Mouse (Mus musculus) embryonic fibroblast, embryonic 13.5 days (primary cell): ENCODE data around the gene Atg7. TPM values are rescaled to one million over a fixed set of nuclear protein-coding genes. Genes with fewer than 3 reads are reported as not detected.

Experiments used
- H3K27ac ChIP-seq: 2 replicates; pipeline ENCODE4 v1.5.1; 2012; ENCODE audit warnings: low read length, control low read depth, inconsistent platforms; ENCODE audit not compliant: insufficient read depth
- H3K4me1 ChIP-seq: 2 replicates; pipeline ENCODE4 v1.6.1; 2011; ENCODE audit warnings: low read length; ENCODE audit not compliant: control insufficient read depth, insufficient read depth
- H3K4me3 ChIP-seq: 2 replicates; pipeline ENCODE4 v1.5.1; 2011; ENCODE audit warnings: mild to moderate bottlenecking, control low read depth, low read length; ENCODE audit not compliant: insufficient read depth
- CTCF ChIP-seq: IDR thresholded peaks from 2 replicates; pipeline ENCODE4 v1.5.1; 2011; ENCODE audit warnings: mild to moderate bottlenecking, control low read depth, low read length, moderate library complexity, borderline replicate concordance; ENCODE audit not compliant: insufficient read depth
- POLR2A ChIP-seq: IDR thresholded peaks from 2 replicates; pipeline ENCODE4 v1.6.1; 2011; ENCODE audit warnings: low read depth, mild to moderate bottlenecking, control low read depth, low read length, moderate library complexity
- polyA plus RNA-seq: library from polyadenylated mRNA; stranded (reverse); fragments of >200 nt; gene quantifications from 2 replicates; pipeline ENCODE4 v1.2.4, GENCODE M21; 2011; ENCODE audit warnings: low read depth; ENCODE audit not compliant: missing spikeins, insufficient read length

Gene Atg7
- polyA plus RNA-seq, 1 experiment: 14.8 TPM

DNA sequence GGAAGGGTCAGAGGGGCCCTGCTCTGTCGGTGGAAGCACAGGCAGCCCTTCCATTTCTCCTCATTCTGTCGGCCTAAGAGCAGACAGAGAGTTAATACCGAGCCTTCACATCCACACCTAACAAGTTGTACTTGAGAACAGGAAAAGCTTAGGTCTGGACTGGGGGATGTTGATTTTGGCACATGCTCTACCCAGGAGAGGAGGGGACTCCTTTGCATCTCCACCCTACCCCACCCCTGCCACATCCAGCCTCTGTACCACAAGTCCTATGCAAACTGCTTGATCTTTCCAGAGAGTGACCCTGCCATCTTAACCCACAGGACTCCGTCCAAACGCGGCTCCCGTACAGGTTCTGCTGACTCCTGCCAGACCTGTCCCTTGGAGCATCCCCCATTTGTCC, 178.7 kb downstream of the Atg7 start:
- TF ChIP-seq POLR2A (no peak), CTCF (no peak)
- no peaks in the 10 kb centered on the region for H3K4me1 ChIP-seq
- no peak overlapping the region for H3K4me3 ChIP-seq
- no peak overlapping the region for H3K27ac ChIP-seq

DNA sequence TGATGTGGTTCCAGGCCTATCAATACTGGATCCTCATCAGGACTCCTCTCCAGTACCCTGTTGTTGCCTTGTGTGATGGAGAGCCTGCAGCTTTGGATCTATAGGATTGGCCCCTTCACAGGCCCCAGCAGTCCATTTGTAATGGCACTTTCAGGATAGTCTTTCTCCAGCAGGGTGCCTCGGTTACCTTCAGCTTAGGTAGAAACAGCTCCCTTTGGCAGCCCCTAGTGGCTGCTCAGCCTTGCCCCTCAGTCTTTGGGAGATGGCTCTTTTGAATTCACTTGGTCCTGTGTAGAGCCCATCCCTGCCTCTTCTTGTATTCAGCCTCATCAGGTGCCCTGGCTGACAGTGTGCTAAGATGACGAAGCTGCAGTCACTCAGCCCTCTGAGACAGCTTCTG, 184.0 kb downstream of the Atg7 start:
- TF ChIP-seq POLR2A: no peak
- no peak for TF ChIP-seq CTCF
- H3K27ac ChIP-seq: no peak overlapping the region
- H3K4me3 ChIP-seq: no peak overlapping the region
- no peaks in the 10 kb centered on the region for H3K4me1 ChIP-seq

DNA sequence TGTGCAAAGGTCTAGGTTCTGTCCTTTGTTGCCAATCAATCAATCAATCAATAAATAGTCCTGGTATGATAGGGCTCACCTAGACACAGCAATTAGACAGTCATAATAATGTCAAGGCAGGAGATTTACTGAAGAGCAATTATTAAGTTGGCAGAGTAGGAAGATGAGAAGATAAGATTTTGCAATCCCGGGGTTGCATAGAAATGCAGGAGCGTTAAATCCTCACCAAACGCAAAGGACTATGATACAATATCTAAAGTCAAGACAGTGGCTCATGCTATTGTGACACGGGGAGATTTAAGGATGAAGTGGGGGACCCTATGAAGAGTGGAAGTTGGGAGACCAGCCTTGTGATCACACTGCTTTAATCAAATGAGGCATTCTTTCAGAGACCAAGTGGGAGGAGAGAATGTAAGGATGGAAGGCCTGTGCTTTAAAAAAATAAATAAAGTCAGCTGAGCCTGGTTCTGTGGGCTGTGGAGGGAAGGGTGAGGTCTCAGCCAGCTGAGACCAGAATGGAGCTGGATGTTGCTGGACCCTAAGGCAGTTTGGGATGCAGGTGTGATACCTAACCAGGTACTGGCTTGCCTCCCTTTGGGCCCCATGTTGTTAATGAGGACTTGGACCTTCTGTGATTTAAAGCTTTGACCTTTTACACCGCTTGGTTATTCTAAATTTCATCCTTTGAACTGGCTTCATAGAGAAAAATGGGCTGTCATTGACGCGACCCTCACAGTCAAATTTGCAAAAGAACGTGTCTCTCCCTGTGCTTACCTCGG, 187.0 kb downstream of the Atg7 start:
- Histone ChIP-seq H3K4me3 (no peak overlapping the region), H3K4me1 (peaks cover 11% of the 10 kb centered on the region; the same call in 1 of the 2 replicates), H3K27ac (no peak overlapping the region)
- TF ChIP-seq CTCF (no peak), POLR2A (no peak)

DNA sequence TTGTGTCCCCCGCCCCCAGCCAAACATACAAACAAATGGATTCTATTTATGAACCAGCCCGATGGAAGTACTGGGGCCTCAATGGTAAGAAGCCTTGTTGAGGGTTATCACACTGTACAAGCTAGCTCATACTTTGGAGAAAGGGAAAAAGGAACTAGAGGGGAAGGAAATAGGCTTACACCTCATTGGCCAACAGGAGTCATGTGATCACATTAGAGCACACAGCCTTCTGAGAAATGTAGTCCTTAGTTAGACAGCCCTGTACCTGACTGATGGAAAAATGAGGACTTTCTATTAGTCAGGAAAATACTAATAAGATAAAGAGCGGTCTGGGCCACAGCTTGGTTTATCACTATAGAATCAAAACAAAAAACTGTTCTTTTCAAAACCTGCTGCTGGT, 188.9 kb downstream of the Atg7 start:
- H3K27ac ChIP-seq: no peak overlapping the region
- H3K4me1 ChIP-seq: peaks cover 11% of the 10 kb centered on the region; the same call in 1 of the 2 replicates
- no peak for TF ChIP-seq POLR2A
- TF ChIP-seq CTCF: no peak
- no peak overlapping the region for H3K4me3 ChIP-seq

DNA sequence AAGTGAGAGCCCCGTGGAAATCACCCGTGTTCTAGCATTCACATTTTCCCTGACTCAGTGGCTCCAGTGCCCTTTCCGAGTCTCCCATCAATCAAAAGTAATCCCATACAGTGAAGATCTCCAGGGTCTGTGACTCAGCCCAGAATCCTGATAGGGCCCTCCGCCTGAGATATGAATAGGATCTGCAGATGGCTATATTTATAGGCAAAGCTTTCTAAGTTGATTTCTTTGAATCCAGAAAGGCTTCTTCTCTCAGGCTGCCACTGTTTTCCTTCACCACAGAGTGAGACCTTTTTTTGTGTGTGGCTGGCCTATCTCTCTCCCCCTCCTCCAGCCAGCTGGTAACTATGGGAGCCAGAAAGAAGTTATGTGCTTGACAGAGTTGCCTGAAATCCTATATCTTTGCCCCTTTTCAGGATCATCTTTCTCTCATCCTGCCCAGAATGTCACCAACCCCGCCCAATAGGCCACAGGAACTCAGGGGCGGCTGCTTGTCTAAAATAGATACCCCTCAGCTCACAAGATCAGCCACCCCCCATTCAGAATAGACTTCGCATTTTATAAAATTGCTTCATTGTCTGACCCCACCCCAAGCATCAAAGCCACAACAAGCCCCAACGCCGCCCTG, 190.3 kb downstream of the Atg7 start:
- TF ChIP-seq POLR2A (no peak), CTCF (no peak)
- Histone ChIP-seq H3K27ac (peak overlapping the region; percentile 58), H3K4me3 (no peak overlapping the region), H3K4me1 (peaks cover 11% of the 10 kb centered on the region; the same call in 1 of the 2 replicates)

DNA sequence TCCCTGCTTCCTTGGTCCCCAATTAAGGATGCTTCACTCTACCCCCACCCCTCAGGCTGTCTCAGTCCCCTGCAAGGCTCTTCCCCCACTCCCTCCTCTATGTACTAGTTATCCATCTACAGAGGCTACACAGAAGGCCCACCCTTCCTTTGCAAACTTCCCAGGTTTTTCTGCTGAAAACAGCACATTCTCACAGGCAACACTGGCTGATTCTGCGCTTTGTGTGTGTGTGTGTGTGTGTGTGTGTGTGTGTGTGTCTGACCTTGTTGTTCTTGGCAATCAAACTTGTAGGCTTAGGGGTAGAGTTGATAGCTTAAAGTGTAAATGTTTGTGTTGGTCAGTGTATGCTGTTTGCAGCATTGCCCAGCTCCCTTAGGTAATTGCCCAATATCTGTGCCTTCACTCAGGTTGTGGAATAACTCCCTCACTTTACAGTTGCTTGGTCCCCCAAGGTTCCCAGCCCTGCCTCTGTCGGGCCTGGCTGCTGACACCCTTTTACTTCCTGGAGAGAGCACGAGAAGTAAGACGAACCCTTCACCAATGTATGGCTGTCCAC, 191.0 kb downstream of the Atg7 start:
- TF ChIP-seq CTCF (no peak), POLR2A (no peak)
- peaks cover 11% of the 10 kb centered on the region; the same call in 1 of the 2 replicates for H3K4me1 ChIP-seq
- no peak overlapping the region for H3K4me3 ChIP-seq
- H3K27ac ChIP-seq: peak overlapping the region; percentile 58; the same call in 1 of the 2 replicates

DNA sequence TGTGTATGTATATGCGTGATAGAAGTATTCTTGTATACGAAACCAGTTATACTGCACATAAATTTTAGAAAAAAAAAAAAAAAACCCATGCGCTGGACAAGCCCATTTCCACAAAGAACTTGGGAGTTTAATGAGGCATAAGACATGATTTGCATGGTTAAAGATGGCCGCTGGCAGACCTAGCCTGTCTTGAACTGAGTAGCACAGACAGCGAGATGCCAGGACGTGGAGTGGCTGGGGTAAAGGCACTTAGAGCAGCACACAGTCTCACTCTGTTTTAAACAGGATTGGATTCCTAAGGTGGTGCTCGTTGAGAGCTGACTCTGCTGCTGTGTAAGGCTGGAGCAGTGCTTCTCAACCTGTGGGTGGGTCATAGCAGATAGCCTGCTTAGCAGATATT, 192.4 kb downstream of the Atg7 start:
- Histone ChIP-seq H3K4me1 (peaks cover 14% of the 10 kb centered on the region; the same call in 1 of the 2 replicates), H3K4me3 (no peak overlapping the region), H3K27ac (no peak overlapping the region)
- TF ChIP-seq CTCF: no peak
- TF ChIP-seq POLR2A: no peak

DNA sequence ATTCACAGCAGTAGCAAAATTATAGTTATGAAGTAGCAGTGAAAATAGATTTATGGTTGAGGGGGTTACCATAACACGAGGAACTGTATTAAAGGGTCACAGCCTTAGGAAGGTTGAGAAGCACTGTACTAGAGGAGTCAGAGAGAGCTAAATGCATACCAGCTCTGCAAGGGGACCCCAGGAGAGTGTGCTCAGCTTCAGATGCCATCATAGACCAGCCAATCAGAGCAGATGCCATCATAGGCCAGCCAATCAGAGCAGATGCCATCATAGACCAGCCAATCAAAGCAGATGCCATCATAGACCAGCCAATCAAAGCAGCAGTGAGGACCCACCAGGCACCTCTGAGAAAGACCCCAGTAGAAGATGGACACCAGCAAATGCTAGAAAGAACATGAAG, 192.9 kb downstream of the Atg7 start:
- TF ChIP-seq CTCF: no peak
- no peak for TF ChIP-seq POLR2A
- peaks cover 14% of the 10 kb centered on the region; the same call in 1 of the 2 replicates for H3K4me1 ChIP-seq
- no peak overlapping the region for H3K27ac ChIP-seq
- no peak overlapping the region for H3K4me3 ChIP-seq

DNA sequence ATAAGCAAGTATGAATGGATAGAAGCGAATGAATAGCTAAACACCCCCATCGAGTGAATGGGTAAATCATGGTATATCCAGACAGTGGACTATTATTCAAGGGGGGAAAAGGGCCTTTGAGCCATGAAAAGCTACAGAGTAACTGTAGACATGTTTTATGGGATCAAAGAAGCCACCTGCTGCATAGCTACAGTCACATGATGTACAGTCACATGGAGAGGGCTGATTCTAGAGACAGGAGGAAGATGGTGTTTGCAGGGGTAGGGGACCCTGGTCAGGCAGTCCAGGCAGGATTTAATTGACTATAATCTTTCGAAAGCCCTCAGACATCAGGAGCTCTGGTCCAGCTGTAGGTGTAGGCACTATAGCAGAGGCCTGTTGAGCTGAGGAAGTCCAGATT, 193.5 kb downstream of the Atg7 start:
- Histone ChIP-seq H3K27ac (no peak overlapping the region), H3K4me3 (no peak overlapping the region), H3K4me1 (peaks cover 14% of the 10 kb centered on the region; the same call in 1 of the 2 replicates)
- TF ChIP-seq CTCF (no peak), POLR2A (no peak)

DNA sequence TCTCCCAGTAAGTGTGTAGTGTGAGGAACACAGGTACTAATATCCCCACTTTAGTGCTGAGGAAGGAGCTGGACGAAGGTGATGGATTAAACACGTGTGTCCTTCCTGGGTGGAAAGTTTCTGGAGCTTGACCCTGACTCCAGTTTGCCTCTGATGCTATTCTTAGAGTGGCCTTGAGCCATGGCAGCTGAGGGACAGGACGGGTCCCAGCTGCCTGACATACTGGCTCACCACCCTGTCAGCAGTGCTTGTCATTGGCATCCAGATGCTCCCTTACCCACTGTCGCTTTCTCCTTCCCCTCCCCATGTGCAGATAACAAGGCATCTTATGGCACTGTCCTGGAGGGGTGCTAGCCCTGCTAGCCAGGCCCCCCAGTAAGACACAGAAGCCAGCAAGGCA, 196.0 kb downstream of the Atg7 start:
- H3K4me1 ChIP-seq: peaks cover 3% of the 10 kb centered on the region; the same call in 1 of the 2 replicates
- TF ChIP-seq POLR2A: no peak
- no peak for TF ChIP-seq CTCF
- no peak overlapping the region for H3K27ac ChIP-seq
- H3K4me3 ChIP-seq: no peak overlapping the region
